Mouse (Mus musculus) hindbrain, embryonic 16.5 days (tissue): ENCODE data around the gene Vstm5. TPM values are rescaled to one million over a fixed set of nuclear protein-coding genes. Genes with fewer than 3 reads are reported as not detected.
"Not testable (repeated sequence)": the region's sequence is repeated elsewhere in the genome, so short reads cannot be mapped to it uniquely, and the experiment has no call there.

Experiments used
- ATAC-seq: fragments of 200-750 bp; cut with Nextera tagmentation; 2 replicates; pipeline ENCODE4 v1.8.0; 2017; ENCODE audit warnings: moderate TSS enrichment, moderate library complexity
- H3K27ac ChIP-seq: fragments of 300-500 bp; sonication (generic); 2 replicates; pipeline ENCODE4 v1.5.1; 2014; ENCODE audit warnings: low read depth, mild to moderate bottlenecking, control low read depth, low read length, moderate library complexity
- H3K27me3 ChIP-seq: fragments of 300-500 bp; sonication (generic); replicated peaks from 2 replicates; pipeline ENCODE4 v1.6.1; 2014; ENCODE audit warnings: low read length; ENCODE audit not compliant: control insufficient read depth, insufficient read depth
- H3K36me3 ChIP-seq: fragments of 300-500 bp; sonication (generic); 2 replicates; pipeline ENCODE4 v1.6.1; 2014; ENCODE audit warnings: mild to moderate bottlenecking, low read length, moderate library complexity, mixed read lengths; ENCODE audit not compliant: control insufficient read depth, insufficient read depth
- H3K4me1 ChIP-seq: fragments of 300-500 bp; sonication (generic); 2 replicates; pipeline ENCODE4 v1.6.1; 2014; ENCODE audit warnings: low read depth, low read length; ENCODE audit not compliant: control insufficient read depth, insufficient read depth
- H3K4me2 ChIP-seq: fragments of 300-500 bp; sonication (generic); 2 replicates; pipeline ENCODE4 v1.6.1; 2014; ENCODE audit warnings: mild to moderate bottlenecking, low read length, control low read depth, moderate library complexity
- H3K4me3 ChIP-seq: fragments of 300-500 bp; sonication (generic); 2 replicates; pipeline ENCODE4 v1.5.1; 2014; ENCODE audit warnings: mild to moderate bottlenecking, low read length, control low read depth, moderate library complexity
- H3K9ac ChIP-seq: fragments of 300-500 bp; sonication (generic); 2 replicates; pipeline ENCODE4 v1.6.1; 2014; ENCODE audit warnings: low read depth, mild to moderate bottlenecking, control low read depth, low read length, moderate library complexity
- H3K9me3 ChIP-seq: fragments of 300-500 bp; sonication (generic); 2 replicates; pipeline ENCODE4 v1.6.1; 2014; ENCODE audit warnings: mild to moderate bottlenecking, low read length, moderate library complexity; ENCODE audit not compliant: control insufficient read depth
- WGBS: fragments of 180-500 bp; shearing (Covaris S2); extraction: QIAGEN DNeasy Blood & Tissue Kit; methylation state at CpG from one replicate; pipeline ENCODE4 v1.1.7; 2014; 5-methylcytosine and 5-hydroxymethylcytosine counted together
- polyA plus RNA-seq: library from polyadenylated mRNA; unstranded; fragments of >200 nt; fragmentation: Nextera tagmentation; extraction: Ambion mirVana; gene quantifications from 2 replicates; pipeline ENCODE4 v1.2.1, GENCODE M21; 2015

The Vstm5 gene
- 33.0 and 36.6 TPM in 2 replicates for polyA plus RNA-seq

DNA sequence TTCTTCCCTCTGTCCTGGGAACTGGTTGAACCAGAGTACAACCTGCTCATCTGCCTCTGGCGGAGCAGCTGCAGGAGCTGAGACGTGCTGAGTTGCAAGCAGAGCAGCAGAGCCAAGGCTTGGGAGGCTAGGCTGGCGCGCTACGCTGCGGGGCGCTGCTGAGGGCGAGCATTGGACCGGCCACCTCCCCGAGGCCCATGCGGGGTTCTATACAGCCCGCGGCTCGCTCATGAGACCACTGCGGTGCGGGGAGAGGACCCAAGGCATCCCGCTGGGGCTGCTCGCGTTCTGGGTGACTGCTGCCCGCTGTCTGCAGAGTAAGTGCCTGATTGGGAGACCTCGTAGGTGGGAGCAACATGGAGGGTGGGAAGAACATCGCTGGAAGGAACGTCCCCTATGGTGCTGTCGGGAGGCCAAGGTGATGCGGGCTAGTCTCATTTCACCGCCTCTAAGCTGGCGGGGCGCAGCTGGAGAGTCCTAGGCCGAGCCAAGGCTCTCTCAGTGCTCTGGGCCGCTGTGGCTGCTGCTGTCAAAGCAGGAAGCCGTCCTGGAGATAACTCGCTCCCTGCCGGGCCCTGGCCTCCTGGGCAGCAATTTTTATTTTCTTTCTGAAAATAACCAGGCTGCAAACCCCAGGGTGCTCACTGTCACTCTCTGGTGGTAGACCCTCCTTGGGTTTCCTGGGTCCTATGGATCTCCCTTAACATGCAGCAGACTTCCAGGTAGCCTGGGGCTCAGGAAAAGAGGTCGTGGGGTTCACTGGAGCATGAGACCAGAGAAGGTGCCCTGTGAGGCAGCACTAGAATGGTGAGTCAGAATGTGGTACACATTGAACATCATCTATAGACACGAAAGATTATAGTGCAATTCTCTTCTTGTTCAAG lies at the start of gene Vstm5:
Vstm5 (plus strand) TSS at position 4 of the 884 bp plus-strand sequence.
- WGBS = 5% methylated on average over 33 of the region's 35 CpGs
- Histone ChIP-seq H3K27me3 (no peaks in the 10 kb centered on the region), H3K4me2 (peak within 1 kb of the TSS; percentile 90), H3K9me3 (no peaks in the 10 kb centered on the region), H3K4me1 (peaks cover 9% of the 10 kb centered on the region), H3K27ac (peak within 1 kb of the TSS; percentile 82), H3K36me3 (no peaks in the 10 kb centered on the region), H3K9ac (peak within 1 kb of the TSS; percentile 82), H3K4me3 (peak within 1 kb of the TSS; percentile 58)
- peak; percentile 95 for ATAC-seq

DNA sequence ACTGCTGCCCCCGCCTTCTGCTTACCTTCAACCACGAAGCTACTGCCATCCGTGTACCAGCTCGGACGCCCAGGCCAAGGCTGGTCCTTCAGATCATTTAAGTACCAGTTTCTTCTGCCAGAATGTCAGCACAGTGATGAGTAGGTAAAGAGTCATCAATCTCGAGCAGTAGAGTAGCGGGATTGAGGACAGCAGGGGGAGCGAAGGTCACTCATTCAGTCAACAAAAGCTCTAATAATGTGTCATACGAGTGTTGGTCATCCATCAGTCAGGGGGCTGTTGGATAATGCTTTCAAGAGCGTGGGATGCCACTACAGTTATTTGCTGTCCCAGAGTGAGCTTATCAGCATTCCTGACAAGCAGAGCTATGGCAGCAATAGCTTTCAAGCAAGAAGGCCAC lies 44.0 kb upstream of the Vstm5 start:
- not testable (repeated sequence) for H3K4me1 ChIP-seq, H3K9me3 ChIP-seq, H3K27me3 ChIP-seq, H3K4me3 ChIP-seq, H3K4me2 ChIP-seq, H3K9ac ChIP-seq, H3K27ac ChIP-seq, ATAC-seq, H3K36me3 ChIP-seq
- 82% methylated on average over 10 of the region's 10 CpGs for WGBS

DNA sequence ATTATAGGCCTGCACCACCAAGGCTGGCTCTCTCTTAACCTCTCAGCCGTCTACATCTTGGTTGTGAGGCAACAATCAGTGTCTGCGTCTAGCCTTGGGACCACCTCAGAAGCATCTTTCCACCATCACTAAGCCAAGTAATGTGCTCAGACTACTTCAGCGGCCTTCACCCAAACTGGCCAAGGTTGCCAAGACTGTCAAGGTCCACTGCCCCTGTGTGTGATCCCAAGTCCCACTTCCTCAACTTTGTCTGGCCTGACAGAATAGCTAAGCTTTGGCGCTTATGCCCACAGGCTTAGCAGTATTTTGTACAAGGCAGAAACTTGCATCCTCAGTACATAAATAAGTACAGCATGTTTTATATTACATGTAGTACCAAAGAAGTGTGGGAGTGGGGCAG lies 32.2 kb upstream of the Vstm5 start:
- Histone ChIP-seq H3K27ac (no peak overlapping the region), H3K4me1 (no peaks in the 10 kb centered on the region), H3K9ac (no peak overlapping the region), H3K9me3 (no peaks in the 10 kb centered on the region), H3K36me3 (no peaks in the 10 kb centered on the region), H3K4me2 (no peak overlapping the region), H3K4me3 (no peak overlapping the region), H3K27me3 (no peaks in the 10 kb centered on the region)
- no peak for ATAC-seq
- 91% methylated on average over 4 of the region's 4 CpGs for WGBS

DNA sequence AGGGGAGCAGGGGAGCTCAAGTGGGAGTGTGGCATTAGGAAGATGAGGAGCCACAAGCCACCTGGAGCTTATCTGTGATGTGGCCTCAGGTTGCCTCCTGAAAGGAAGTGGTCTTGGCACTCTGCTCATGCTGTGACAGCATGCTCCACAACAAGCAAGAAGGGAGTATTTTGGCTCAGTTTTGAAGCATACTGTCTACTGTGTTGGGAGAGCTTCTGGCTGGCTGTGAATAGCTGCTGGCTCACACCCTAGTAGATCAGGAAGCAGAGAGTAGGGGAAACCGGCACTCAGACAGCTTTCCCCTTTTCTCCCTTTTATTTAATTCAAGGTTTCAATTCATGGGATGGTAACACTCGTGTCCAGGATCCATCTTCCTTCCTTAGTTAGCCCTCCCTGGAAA lies 29.5 kb upstream of the Vstm5 start:
- Histone ChIP-seq H3K4me2 (no peak overlapping the region), H3K36me3 (no peaks in the 10 kb centered on the region), H3K4me1 (no peaks in the 10 kb centered on the region), H3K4me3 (no peak overlapping the region), H3K27me3 (no peaks in the 10 kb centered on the region), H3K9ac (no peak overlapping the region), H3K27ac (no peak overlapping the region), H3K9me3 (no peaks in the 10 kb centered on the region)
- WGBS = 62% methylated on average over 2 of the region's 2 CpGs
- no peak for ATAC-seq

DNA sequence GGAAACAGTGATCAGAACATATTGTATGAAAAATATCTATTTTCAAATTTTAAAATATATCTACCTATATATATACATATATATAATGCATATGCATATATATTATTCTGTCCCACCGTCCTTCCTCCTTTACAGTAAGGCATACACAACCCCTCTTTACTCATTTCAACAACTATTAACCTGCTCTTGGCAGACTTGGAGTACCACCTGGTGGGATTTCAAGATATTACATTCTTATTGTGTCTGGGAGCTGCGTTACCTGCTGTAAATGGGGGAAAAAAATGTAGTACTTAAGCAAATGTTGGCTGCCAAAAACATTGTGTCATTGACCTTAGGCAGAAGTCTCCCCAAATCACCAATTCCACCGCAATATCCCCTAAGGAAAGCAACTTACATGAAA lies 27.0 kb upstream of the Vstm5 start:
- WGBS = 82% methylated on average over 3 of the region's 3 CpGs
- peak; percentile 42; the same call in 1 of the 2 replicates for ATAC-seq
- H3K4me1 ChIP-seq = no peaks in the 10 kb centered on the region
- no peak overlapping the region for H3K9ac ChIP-seq
- H3K27ac ChIP-seq = no peak overlapping the region
- no peaks in the 10 kb centered on the region for H3K36me3 ChIP-seq
- no peak overlapping the region for H3K4me2 ChIP-seq
- no peaks in the 10 kb centered on the region for H3K9me3 ChIP-seq
- H3K4me3 ChIP-seq = no peak overlapping the region
- H3K27me3 ChIP-seq = no peaks in the 10 kb centered on the region

DNA sequence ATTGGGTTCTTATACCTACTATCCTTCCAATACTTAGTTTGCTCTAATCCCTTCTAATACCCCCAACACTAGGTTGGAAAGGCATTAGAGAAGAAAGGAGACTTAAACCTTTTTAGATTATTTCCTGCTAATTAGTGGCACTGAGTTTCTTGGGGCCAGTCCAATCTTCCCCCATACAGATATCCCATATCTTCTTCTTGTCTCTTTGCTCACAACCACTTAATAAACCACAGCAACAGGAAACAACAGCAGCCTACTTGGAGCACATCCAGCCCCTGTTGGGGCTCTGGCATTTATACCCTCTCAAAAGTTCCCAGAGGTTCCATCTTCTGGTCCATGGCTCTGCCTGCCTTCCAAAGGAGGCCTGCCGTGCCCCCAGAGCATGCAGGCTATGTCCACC lies 25.1 kb upstream of the Vstm5 start:
- H3K27me3 ChIP-seq = no peaks in the 10 kb centered on the region
- H3K36me3 ChIP-seq = no peaks in the 10 kb centered on the region
- no peak for ATAC-seq
- H3K4me3 ChIP-seq = no peak overlapping the region
- H3K4me2 ChIP-seq = no peak overlapping the region
- no peaks in the 10 kb centered on the region for H3K4me1 ChIP-seq
- H3K9ac ChIP-seq = no peak overlapping the region
- no peaks in the 10 kb centered on the region for H3K9me3 ChIP-seq
- WGBS = 93% methylated on average over 1 of the region's 1 CpGs
- H3K27ac ChIP-seq = no peak overlapping the region

DNA sequence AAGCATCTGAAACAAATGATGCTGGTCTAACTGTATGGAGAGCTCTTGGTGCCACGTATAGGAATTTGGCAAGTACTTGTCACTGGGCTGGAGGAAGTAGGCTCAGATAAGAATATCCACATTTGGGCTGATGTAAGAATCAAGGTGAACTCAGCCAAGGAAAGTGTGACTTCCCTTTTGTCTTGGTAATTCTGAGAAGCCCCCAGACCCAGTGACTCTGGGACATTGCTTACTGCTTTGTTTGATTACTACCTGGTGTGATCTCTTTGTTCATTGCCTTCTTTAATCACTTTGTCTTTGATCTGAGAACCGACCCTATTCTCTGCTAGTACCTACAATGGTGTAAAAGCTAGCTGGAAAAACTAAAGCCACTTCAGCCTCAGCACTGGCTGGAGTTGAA lies 13.9 kb upstream of the Vstm5 start:
- ATAC-seq = no peak
- WGBS = 45% methylated on average over 2 of the region's 2 CpGs

DNA sequence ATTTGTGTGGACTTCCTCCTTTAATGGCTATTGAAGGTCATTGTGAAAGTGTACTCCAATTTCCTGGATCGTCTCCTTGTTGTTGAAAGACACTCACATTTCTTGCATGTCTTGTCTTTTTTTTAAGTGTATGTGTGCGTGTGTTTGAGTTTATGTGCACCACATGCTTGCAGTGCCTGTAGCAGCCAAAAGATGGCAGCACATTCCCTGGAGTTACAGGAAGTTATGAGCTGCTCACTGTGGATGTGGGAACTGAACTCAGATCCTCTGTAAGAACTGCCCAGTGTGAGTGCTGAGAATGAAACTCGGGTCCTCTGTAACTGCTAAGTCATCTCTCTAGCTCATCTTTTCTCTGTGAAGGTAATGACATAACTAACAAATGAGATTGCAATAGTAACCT lies 6.4 kb upstream of the Vstm5 start:
- H3K27ac ChIP-seq = no peak overlapping the region
- no peaks in the 10 kb centered on the region for H3K36me3 ChIP-seq
- no peak overlapping the region for H3K4me3 ChIP-seq
- H3K9ac ChIP-seq = no peak overlapping the region
- H3K4me2 ChIP-seq = no peak overlapping the region
- no peaks in the 10 kb centered on the region for H3K9me3 ChIP-seq
- no peak for ATAC-seq
- 92% methylated on average over 3 of the region's 3 CpGs for WGBS
- no peaks in the 10 kb centered on the region for H3K4me1 ChIP-seq
- H3K27me3 ChIP-seq = no peaks in the 10 kb centered on the region

More for the DNA sequence above, 13.9 kb upstream of the Vstm5 start:
- Histone ChIP-seq H3K4me1 (no peaks in the 10 kb centered on the region), H3K9me3 (no peaks in the 10 kb centered on the region), H3K36me3 (no peaks in the 10 kb centered on the region), H3K9ac (no peak overlapping the region), H3K27me3 (no peaks in the 10 kb centered on the region), H3K27ac (no peak overlapping the region), H3K4me2 (no peak overlapping the region), H3K4me3 (no peak overlapping the region)

DNA sequence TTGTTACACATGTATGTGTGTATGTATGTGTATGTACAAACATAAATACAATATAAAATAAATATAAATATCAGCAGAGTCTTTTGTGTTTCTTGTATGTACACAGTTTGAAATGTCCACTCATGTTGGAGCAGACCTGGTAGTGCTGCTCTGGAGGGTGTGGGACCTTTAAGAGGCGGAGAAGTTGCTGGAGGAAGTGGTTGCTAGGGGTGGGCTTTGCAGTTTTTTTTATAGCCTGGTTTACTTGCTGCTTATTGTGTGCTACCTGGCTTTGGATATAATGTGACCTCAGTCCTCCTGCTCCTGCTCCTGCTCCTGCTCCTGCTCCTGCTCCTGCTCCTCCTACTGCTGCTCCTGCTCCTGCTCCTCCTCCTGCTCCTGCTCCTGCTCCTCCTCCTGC lies 5.2 kb upstream of the Vstm5 start:
- no peak overlapping the region for H3K4me2 ChIP-seq
- H3K9me3 ChIP-seq = no peaks in the 10 kb centered on the region
- no peak for ATAC-seq
- no peak overlapping the region for H3K27ac ChIP-seq
- H3K36me3 ChIP-seq = no peaks in the 10 kb centered on the region
- no peak overlapping the region for H3K4me3 ChIP-seq
- peaks cover 8% of the 10 kb centered on the region for H3K4me1 ChIP-seq
- H3K9ac ChIP-seq = no peak overlapping the region
- no peaks in the 10 kb centered on the region for H3K27me3 ChIP-seq
- WGBS = 90% methylated on average over 1 of the region's 1 CpGs
